Comparison of ENCODE assay signal across 8 mouse cellular contexts in the genomic region with DNA sequence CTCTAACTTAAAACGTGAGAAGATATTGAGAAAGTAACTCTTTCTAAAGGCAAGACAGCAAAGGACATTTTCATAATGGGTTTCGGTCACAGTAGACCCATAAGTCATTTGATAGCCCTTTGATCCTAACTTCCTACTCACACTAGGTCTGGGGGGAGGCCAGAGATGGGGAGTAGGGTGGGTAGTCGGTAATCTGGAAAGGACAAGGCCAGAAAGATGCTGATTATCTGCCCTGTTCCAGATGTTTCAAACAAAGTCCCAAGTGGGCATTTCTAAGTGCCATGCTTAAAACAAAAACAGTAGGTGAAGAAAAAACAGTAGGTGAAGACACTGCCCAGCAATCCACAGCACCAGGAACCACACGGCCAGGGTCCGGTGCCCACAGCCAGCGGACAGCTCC. TPM values are rescaled to one million over a fixed set of nuclear protein-coding genes. Genes with fewer than 3 reads are reported as not detected.
DNase-seq lines count a peak whose midpoint lies in the region; ATAC-seq and TF ChIP-seq lines count a peak whose summit lies in the region.

No protein-coding gene starts in this region.

- H3K27me3 ChIP-seq in liver, embryonic 14.5 days (ENCODE audit: control insufficient read depth, insufficient read depth, low read length): no peaks in the 10 kb centered on the region

- peak overlapping the region; percentile 50; the same call in 1 of the 2 replicates for H3K27ac ChIP-seq in liver, embryonic 14.5 days

- ATAC-seq in liver, embryonic 14.5 days (ENCODE audit: insufficient read depth): peak; percentile 55

- peaks cover 6 to 7% of the 10 kb centered on the region in 2 experiments; a peak in 3 of 4 replicates for H3K4me1 ChIP-seq in liver, embryonic 14.5 days (replicated peaks; ENCODE audit: control insufficient read depth in 2 of 2, insufficient read depth in 2 of 2, low read length in 1 of 2)

- H3K9ac ChIP-seq in liver, embryonic 14.5 days (replicated peaks): peak overlapping the region; percentile 75

- peak overlapping the region; percentile 75 to 89 for H3K4me3 ChIP-seq in liver, embryonic 14.5 days (ENCODE audit: insufficient read depth in 1 of 2, low read depth in 2 of 2, low read length in 2 of 2)

- H3K4me2 ChIP-seq in liver, embryonic 14.5 days (ENCODE audit: low read depth): peak overlapping the region; percentile 72

- H3K36me3 ChIP-seq in liver, embryonic 14.5 days (replicated peaks; ENCODE audit: control insufficient read depth, insufficient read depth, low read depth): no peaks in the 10 kb centered on the region

- TF ChIP-seq CTCF in liver, embryonic 14.5 days (IDR thresholded peaks at IDR 0.05; ENCODE audit: low read depth): no peak

- DNase-seq in embryo, embryonic 10 days (ENCODE audit: low spot score): peak; percentile 35
- DNase-seq in embryo, embryonic 11 days: no peak
- DNase-seq in thymus, postnatal 0 days (ENCODE audit: low spot score): peak; percentile 7
- no peak for DNase-seq in thymus, postnatal 25 days
- no peak for DNase-seq in liver, embryonic 14.5 days (ENCODE audit: low read depth in 3 of 3, low spot score in 3 of 3)
- DNase-seq in adrenal gland, adult (ENCODE audit: inconsistent age in 2 of 2, low spot score in 1 of 2): no peak
- DNase-seq in right cerebral cortex, adult 18-20 months: no peak
- DNase-seq in right cerebral cortex, adult 2 months (ENCODE audit: low spot score in 2 of 2): no peak

- WGBS in liver, embryonic 14.5 days (ENCODE audit: insufficient replicate concordance): 3% methylated on average over 6 of the region's 6 CpGs

- no peak for TF ChIP-seq EP300 in liver, embryonic 14.5 days (IDR thresholded peaks at IDR 0.05; ENCODE audit: low read depth)

- H3K9me3 ChIP-seq in liver, embryonic 14.5 days (ENCODE audit: control insufficient read depth, low read length): no peaks in the 10 kb centered on the region

RNA-seq across cellular contexts. Expression of a gene that starts 1.2 kb away (rescaled TPM):
- polyA plus RNA-seq in thymus, postnatal 0 days (2015; fragmentation: Nextera tagmentation; extraction: Ambion mirVana): 45.0 and 49.2 TPM in 2 replicates
- polyA plus RNA-seq in liver, embryonic 14.5 days (2012; rRNA removed): 20.6 and 30.3 TPM in 2 replicates
- polyA plus RNA-seq in liver, embryonic 14.5 days (2014; fragmentation: Nextera tagmentation; extraction: Ambion mirVana): 58.0 and 60.7 TPM in 2 replicates

RNA-seq across cellular contexts. Expression of a gene that starts 19.2 kb away (rescaled TPM):
- 39.2 and 41.4 TPM in 2 replicates for polyA plus RNA-seq in thymus, postnatal 0 days (2015; fragmentation: Nextera tagmentation; extraction: Ambion mirVana)
- polyA plus RNA-seq in liver, embryonic 14.5 days (2012; rRNA removed): 8.3 and 10.4 TPM in 2 replicates
- 24.8 and 25.6 TPM in 2 replicates for polyA plus RNA-seq in liver, embryonic 14.5 days (2014; fragmentation: Nextera tagmentation; extraction: Ambion mirVana)

Comparison
In these comparisons a context has a peak if more than half of its experiments do, and no peak if none do; other contexts are left out.
1. DNase-seq: peak in embryo, embryonic 10 days (single experiment) and thymus, postnatal 0 days (single experiment); none in embryo, embryonic 11 days (single experiment), thymus, postnatal 25 days (single experiment), liver, embryonic 14.5 days (0 of 3), adrenal gland, adult (0 of 2), right cerebral cortex, adult 18-20 months (single experiment) and right cerebral cortex, adult 2 months (0 of 2).